Mouse (Mus musculus): ENCODE measurements around the gene Hdac6. TPM values are rescaled to one million over a fixed set of nuclear protein-coding genes. Genes with fewer than 3 reads are reported as not detected.

Gene Hdac6
- polyA plus RNA-seq, 2 experiments: 28.1 to 67.3 TPM

GRCm38 (mm10) chrX:7937667-7938066, 10.0 kb downstream of the Hdac6 start:
- 99% methylated on average over 4 of the region's 6 CpGs for WGBS
- Histone ChIP-seq H3K27me3 (ENCODE audit: control insufficient read depth, insufficient read depth, low read length) (no peaks in the 10 kb centered on the region), H3K4me3 (replicated peaks; ENCODE audit: low read length) (no peak overlapping the region), H3K36me3 (ENCODE audit: control insufficient read depth, insufficient read depth, low read length) (0 out of 2 replicates have a peak, but pooled peaks cover 17% of the 10 kb centered on the region), H3K9ac (ENCODE audit: low read depth, low read length, severe bottlenecking) (no peak overlapping the region), H3K4me1 (ENCODE audit: control insufficient read depth, insufficient read depth, low read length) (no peaks in the 10 kb centered on the region), H3K4me2 (replicated peaks; ENCODE audit: low read depth, low read length, severe bottlenecking) (no peak overlapping the region), H3K27ac (replicated peaks; ENCODE audit: low read depth, low read length) (no peak overlapping the region), H3K9me3 (ENCODE audit: control insufficient read depth, low read length) (no peaks in the 10 kb centered on the region)
- TF ChIP-seq POLR2A (IDR thresholded peaks at IDR 0.05; ENCODE audit: borderline replicate concordance, extremely low read depth, insufficient read depth, insufficient read length): no peak
- ATAC-seq (ENCODE audit: low FRiP score, low read depth): no peak
- DNase-seq (ENCODE audit: low spot score): no peak

- ATAC-seq (ENCODE audit: low FRiP score, low read depth) (no peak), DNase-seq (ENCODE audit: low spot score) (no peak)
- no peaks in the 10 kb centered on the region for H3K4me1 ChIP-seq (ENCODE audit: control insufficient read depth, insufficient read depth, low read length)
- H3K9me3 ChIP-seq (ENCODE audit: control insufficient read depth, low read length): no peaks in the 10 kb centered on the region
- no peak for TF ChIP-seq POLR2A (IDR thresholded peaks at IDR 0.05; ENCODE audit: borderline replicate concordance, extremely low read depth, insufficient read depth, insufficient read length)
- H3K27me3 ChIP-seq (ENCODE audit: control insufficient read depth, insufficient read depth, low read length): no peaks in the 10 kb centered on the region
- H3K4me3 ChIP-seq (replicated peaks; ENCODE audit: low read length): no peak overlapping the region
- H3K9ac ChIP-seq (ENCODE audit: low read depth, low read length, severe bottlenecking): no peak overlapping the region
- H3K36me3 ChIP-seq (ENCODE audit: control insufficient read depth, insufficient read depth, low read length): peaks cover 20% of the 10 kb centered on the region; the same call in 1 of the 2 replicates
- no peak overlapping the region for H3K4me2 ChIP-seq (replicated peaks; ENCODE audit: low read depth, low read length, severe bottlenecking)
- H3K27ac ChIP-seq (replicated peaks; ENCODE audit: low read depth, low read length): no peak overlapping the region
- WGBS: 39% methylated on average over 9 of the region's 11 CpGs
Observed at GRCm38 (mm10) chrX:7936874-7937273, 10.8 kb downstream of the Hdac6 start.

DNA sequence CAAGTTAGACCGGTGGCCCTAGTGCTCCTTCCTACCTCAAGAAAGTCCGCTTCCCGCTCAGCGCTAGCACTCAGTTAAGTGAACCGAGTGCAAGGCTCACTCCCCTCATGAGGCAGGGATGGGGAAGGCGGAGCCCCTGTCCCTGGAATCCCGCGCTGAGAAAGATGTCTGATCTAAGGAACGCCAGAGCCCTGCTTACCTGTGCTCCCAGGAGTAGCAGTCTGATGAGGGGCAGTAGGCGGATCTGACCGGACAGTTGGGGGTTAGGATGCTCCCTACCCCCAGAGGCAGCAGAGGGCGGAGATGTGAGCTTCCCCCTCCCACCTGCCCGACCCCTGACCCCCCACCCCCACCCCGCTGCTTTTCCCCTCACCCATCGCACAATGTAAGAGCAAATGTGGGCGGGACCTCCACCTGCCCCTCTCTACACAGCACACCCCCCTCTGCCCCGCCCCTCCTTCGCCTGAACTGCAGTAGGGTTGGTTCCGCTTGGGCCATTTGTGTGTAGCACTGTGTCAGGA, 19.4 kb downstream of the Hdac6 start, which contains the start of gene Eras:
Gene Eras (minus strand): TSS at position 338 of the 521 bp plus-strand sequence.
- Histone ChIP-seq H3K9ac (ENCODE audit: low read depth, low read length, severe bottlenecking) (no peak within 1 kb of the TSS), H3K4me3 (replicated peaks; ENCODE audit: low read length) (no peak within 1 kb of the TSS), H3K27ac (replicated peaks; ENCODE audit: low read depth, low read length) (no peak within 1 kb of the TSS), H3K4me2 (replicated peaks; ENCODE audit: low read depth, low read length, severe bottlenecking) (no peak within 1 kb of the TSS), H3K9me3 (ENCODE audit: control insufficient read depth, low read length) (no peaks in the 10 kb centered on the region; the same call in 1 of the 2 replicates), H3K27me3 (ENCODE audit: control insufficient read depth, insufficient read depth, low read length) (peaks cover 9% of the 10 kb centered on the region; the same call in 1 of the 2 replicates), H3K36me3 (ENCODE audit: control insufficient read depth, insufficient read depth, low read length) (peaks cover 22% of the 10 kb centered on the region; the same call in 1 of the 2 replicates), H3K4me1 (ENCODE audit: control insufficient read depth, insufficient read depth, low read length) (no peaks in the 10 kb centered on the region)
- DNase-seq (ENCODE audit: low spot score) (no peak), ATAC-seq (ENCODE audit: low FRiP score, low read depth) (no peak)
- WGBS: 16% methylated on average over 16 of the region's 19 CpGs
- TF ChIP-seq POLR2A (IDR thresholded peaks at IDR 0.05; ENCODE audit: borderline replicate concordance, extremely low read depth, insufficient read depth, insufficient read length): no peak

- TF ChIP-seq POLR2A (IDR thresholded peaks at IDR 0.05; ENCODE audit: borderline replicate concordance, extremely low read depth, insufficient read depth, insufficient read length): no peak
- no peak overlapping the region for H3K9ac ChIP-seq (ENCODE audit: low read depth, low read length, severe bottlenecking)
- DNase-seq (ENCODE audit: low spot score): no peak
- no peak overlapping the region for H3K4me3 ChIP-seq (replicated peaks; ENCODE audit: low read length)
- no peaks in the 10 kb centered on the region; the same call in 1 of the 2 replicates for H3K9me3 ChIP-seq (ENCODE audit: control insufficient read depth, low read length)
- 21% methylated on average over 10 of the region's 10 CpGs for WGBS
- no peak overlapping the region for H3K4me2 ChIP-seq (replicated peaks; ENCODE audit: low read depth, low read length, severe bottlenecking)
- no peak for ATAC-seq (ENCODE audit: low FRiP score, low read depth)
- H3K27me3 ChIP-seq (ENCODE audit: control insufficient read depth, insufficient read depth, low read length): peaks cover 15% of the 10 kb centered on the region
- H3K27ac ChIP-seq (replicated peaks; ENCODE audit: low read depth, low read length): no peak overlapping the region
- no peaks in the 10 kb centered on the region for H3K4me1 ChIP-seq (ENCODE audit: control insufficient read depth, insufficient read depth, low read length)
- H3K36me3 ChIP-seq (ENCODE audit: control insufficient read depth, insufficient read depth, low read length): peaks cover 19% of the 10 kb centered on the region; the same call in 1 of the 2 replicates
Observed at GRCm38 (mm10) chrX:7927116-7927515, 20.6 kb downstream of the Hdac6 start.

- TF ChIP-seq POLR2A (IDR thresholded peaks at IDR 0.05; ENCODE audit: borderline replicate concordance, extremely low read depth, insufficient read depth, insufficient read length): no peak
- Histone ChIP-seq H3K4me1 (ENCODE audit: control insufficient read depth, insufficient read depth, low read length) (no peaks in the 10 kb centered on the region), H3K27me3 (ENCODE audit: control insufficient read depth, insufficient read depth, low read length) (peaks cover 23% of the 10 kb centered on the region), H3K27ac (replicated peaks; ENCODE audit: low read depth, low read length) (no peak overlapping the region), H3K9me3 (ENCODE audit: control insufficient read depth, low read length) (no peaks in the 10 kb centered on the region; the same call in 1 of the 2 replicates), H3K36me3 (ENCODE audit: control insufficient read depth, insufficient read depth, low read length) (peaks cover 16% of the 10 kb centered on the region; the same call in 1 of the 2 replicates), H3K9ac (ENCODE audit: low read depth, low read length, severe bottlenecking) (no peak overlapping the region), H3K4me2 (replicated peaks; ENCODE audit: low read depth, low read length, severe bottlenecking) (no peak overlapping the region), H3K4me3 (replicated peaks; ENCODE audit: low read length) (no peak overlapping the region)
- 64% methylated on average over 6 of the region's 6 CpGs for WGBS
- no peak for DNase-seq (ENCODE audit: low spot score)
- ATAC-seq (ENCODE audit: low FRiP score, low read depth): no peak
Observed at GRCm38 (mm10) chrX:7926266-7926665, 21.4 kb downstream of the Hdac6 start.
